Mouse (Mus musculus) cortical plate, adult 2 months (tissue): ENCODE measurements around the gene Spesp1.

Experiments
- CTCF ChIP-seq: fragments of 200-500 bp; IDR thresholded peaks from 2 replicates; pipeline ENCODE4 v1.5.1; 2011; ENCODE audit warnings: mild to moderate bottlenecking, control low read depth, low read length; ENCODE audit not compliant: insufficient read depth; ENCODE audit errors: extremely low read depth
- POLR2A ChIP-seq: fragments of 200-500 bp; IDR thresholded peaks from 2 replicates; pipeline ENCODE4 v1.6.1; 2011; ENCODE audit warnings: mild to moderate bottlenecking, low read length, control low read depth; ENCODE audit not compliant: insufficient read depth; ENCODE audit errors: extremely low read depth

DNA sequence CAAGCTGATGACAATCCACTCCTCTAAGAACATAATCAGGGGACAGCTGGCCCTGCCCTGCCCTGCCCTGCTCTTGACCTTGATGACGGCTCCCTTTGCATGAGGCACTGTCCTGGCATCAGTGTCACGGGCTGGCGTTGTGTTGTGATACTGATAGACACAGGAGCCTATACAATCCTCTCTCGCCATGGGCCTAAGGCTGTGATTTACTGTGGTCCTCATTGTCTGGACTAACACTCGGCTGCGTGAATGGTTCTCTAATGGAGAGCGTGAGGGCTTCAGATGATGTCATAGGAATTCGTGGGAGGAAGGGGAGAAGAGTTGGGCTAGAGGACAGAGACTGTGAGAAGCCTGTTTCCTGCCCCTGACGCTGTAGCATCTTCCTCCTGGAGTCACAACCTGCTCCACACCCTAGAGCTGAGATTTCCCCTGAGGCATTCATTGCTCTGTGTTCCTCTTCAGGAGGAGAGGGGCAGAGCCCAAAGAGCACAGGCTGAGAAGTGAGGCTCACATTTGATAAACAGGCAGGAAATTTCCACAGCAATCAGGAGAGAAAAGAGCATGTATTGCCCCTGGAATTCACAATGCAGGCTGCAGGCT, 44.5 kb downstream of the Spesp1 start:
- TF ChIP-seq CTCF = no peak
- no peak for TF ChIP-seq POLR2A
